Mouse (Mus musculus) heart, embryonic 16.5 days (tissue): ENCODE measurements around the gene Lrp1. TPM values are rescaled to one million over a fixed set of nuclear protein-coding genes. Genes with fewer than 3 reads are reported as not detected.

Experiments
- ATAC-seq: fragments of 200-750 bp; cut with Nextera tagmentation; replicated peaks from 2 replicates; pipeline ENCODE4 v1.8.0; 2017; ENCODE audit warnings: moderate number of reproducible peaks; ENCODE audit not compliant: insufficient read depth, low FRiP score; ENCODE audit errors: extremely low read depth
- H3K27ac ChIP-seq: fragments of 300-500 bp; sonication (generic); 2 replicates; pipeline ENCODE4 v1.5.1; 2014; ENCODE audit warnings: mild to moderate bottlenecking, low read length, control low read depth, moderate library complexity
- H3K27me3 ChIP-seq: fragments of 300-500 bp; sonication (generic); 2 replicates; pipeline ENCODE4 v1.6.1; 2014; ENCODE audit warnings: low read length, mixed read lengths; ENCODE audit not compliant: control insufficient read depth, insufficient read depth
- H3K36me3 ChIP-seq: fragments of 300-500 bp; sonication (generic); 2 replicates; pipeline ENCODE4 v1.6.1; 2014; ENCODE audit not compliant: control insufficient read depth, insufficient read depth
- H3K4me1 ChIP-seq: fragments of 300-500 bp; sonication (generic); 2 replicates; pipeline ENCODE4 v1.6.1; 2014; ENCODE audit warnings: low read length, mixed read lengths; ENCODE audit not compliant: control insufficient read depth, insufficient read depth
- H3K4me2 ChIP-seq: fragments of 300-500 bp; sonication (generic); 2 replicates; pipeline ENCODE4 v1.6.1; 2014; ENCODE audit warnings: low read depth, mild to moderate bottlenecking, control low read depth, low read length
- H3K4me3 ChIP-seq: fragments of 300-500 bp; sonication (generic); 2 replicates; pipeline ENCODE4 v1.5.1; 2014; ENCODE audit warnings: mild to moderate bottlenecking, control low read depth, low read length
- H3K9ac ChIP-seq: fragments of 300-500 bp; sonication (generic); 2 replicates; pipeline ENCODE4 v1.6.1; 2014; ENCODE audit warnings: low read length, control low read depth
- H3K9me3 ChIP-seq: fragments of 300-500 bp; sonication (generic); replicated peaks from 2 replicates; pipeline ENCODE4 v1.6.1; 2016; ENCODE audit warnings: low read length; ENCODE audit not compliant: control insufficient read depth
- WGBS: fragments of 180-500 bp; shearing (Covaris S2); extraction: QIAGEN DNeasy Blood & Tissue Kit; methylation state at CpG from one replicate; pipeline ENCODE4 v1.1.7; 2014; 5-methylcytosine and 5-hydroxymethylcytosine counted together
- polyA plus RNA-seq: library from polyadenylated mRNA; unstranded; fragments of >200 nt; fragmentation: Nextera tagmentation; extraction: Ambion mirVana; gene quantifications from 2 replicates; pipeline ENCODE4 v1.2.1, GENCODE M21; 2015

Gene Lrp1
- polyA plus RNA-seq, 1 experiment from 2014 or later, result 33.4 TPM

DNA sequence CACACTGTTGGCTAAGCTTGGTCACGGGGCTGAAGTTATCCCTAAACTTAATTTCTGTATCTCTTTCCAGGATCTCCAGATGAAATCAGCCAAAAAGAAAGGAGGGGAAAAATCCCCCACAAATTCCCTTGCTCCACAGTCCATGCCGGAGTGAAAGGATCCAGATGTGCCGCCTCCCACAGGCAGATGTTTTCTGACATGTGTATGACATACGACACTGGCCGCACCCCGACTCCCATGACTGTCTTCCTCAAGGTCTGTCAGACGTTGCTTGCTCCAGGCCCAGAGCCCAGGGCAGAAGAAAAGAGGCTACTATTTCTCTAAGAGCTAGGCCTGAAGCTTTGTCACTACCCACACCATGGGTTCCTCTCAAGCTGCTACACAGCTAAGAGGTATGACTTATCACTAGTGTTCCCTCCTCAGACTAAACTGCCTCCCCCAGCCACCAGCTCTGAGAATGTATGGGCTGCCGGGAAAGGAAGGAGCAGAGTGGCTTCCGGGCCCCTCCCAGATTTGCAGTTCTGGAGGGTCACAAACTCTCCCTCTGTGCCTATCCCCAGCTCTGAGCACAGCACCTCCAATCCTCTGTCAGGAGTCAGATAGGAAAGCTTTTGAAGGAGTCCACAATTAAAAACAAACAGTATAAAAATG lies 11.4 kb downstream of the Lrp1 start:
- ATAC-seq, result no peak
- H3K9ac ChIP-seq, result no peak overlapping the region
- 64% methylated on average over 9 of the region's 9 CpGs for WGBS

DNA sequence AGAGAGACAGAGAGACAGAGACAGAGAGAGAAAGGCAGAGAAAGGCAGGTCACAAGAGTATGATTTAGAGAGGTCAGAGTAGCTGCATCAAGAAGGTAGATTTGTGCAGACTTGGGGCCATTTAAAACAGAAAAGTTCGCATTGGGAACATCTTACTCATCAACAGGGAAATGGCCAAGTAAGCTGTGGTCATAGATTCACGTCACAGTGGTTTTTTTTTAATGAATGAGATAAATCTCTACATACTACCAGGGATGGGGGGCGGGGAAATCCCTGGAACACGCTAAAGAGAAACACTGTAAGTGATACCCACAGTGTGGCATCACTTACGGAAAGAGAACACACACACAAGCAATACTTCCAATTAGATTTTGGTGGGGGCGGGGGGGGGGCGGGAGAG lies 13.9 kb downstream of the Lrp1 start:
- no peaks in the 10 kb centered on the region for H3K27me3 ChIP-seq
- no peak for ATAC-seq
- no peak overlapping the region for H3K4me3 ChIP-seq
- H3K9me3 ChIP-seq, result no peaks in the 10 kb centered on the region
- peaks cover 21% of the 10 kb centered on the region for H3K4me1 ChIP-seq
- no peak overlapping the region for H3K27ac ChIP-seq
- 86% methylated on average over 7 of the region's 7 CpGs for WGBS
- H3K4me2 ChIP-seq, result no peak overlapping the region
- no peak overlapping the region for H3K9ac ChIP-seq
- H3K36me3 ChIP-seq, result peaks cover 8% of the 10 kb centered on the region

More for the DNA sequence above, 11.4 kb downstream of the Lrp1 start:
- Histone ChIP-seq H3K27me3 (no peaks in the 10 kb centered on the region), H3K36me3 (peaks cover 8% of the 10 kb centered on the region), H3K27ac (no peak overlapping the region), H3K4me3 (no peak overlapping the region), H3K4me1 (peaks cover 9% of the 10 kb centered on the region), H3K9me3 (no peaks in the 10 kb centered on the region), H3K4me2 (no peak overlapping the region)

DNA sequence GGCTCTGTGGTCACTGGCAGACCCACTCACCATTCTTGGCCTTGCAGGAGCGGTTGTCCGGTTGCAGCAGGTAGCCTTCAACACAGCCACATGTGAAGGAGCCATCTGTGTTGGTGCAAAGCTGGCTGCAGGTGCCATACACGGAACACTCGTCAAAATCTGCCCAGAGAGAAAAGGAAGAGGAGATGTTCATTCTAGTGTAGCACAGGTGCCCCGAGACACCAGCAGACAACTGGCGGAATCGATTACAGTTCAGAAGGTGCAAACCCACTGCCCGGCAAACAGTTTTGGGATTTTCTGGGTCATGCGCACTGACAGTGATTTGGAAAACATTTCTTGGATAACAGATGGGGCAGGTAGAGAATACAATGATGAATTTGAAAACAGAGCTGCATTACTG lies 15.2 kb downstream of the Lrp1 start:
- Histone ChIP-seq H3K4me3 (no peak overlapping the region), H3K4me1 (peaks cover 25% of the 10 kb centered on the region), H3K36me3 (peaks cover 4% of the 10 kb centered on the region; the same call in 1 of the 2 replicates), H3K4me2 (no peak overlapping the region), H3K27me3 (no peaks in the 10 kb centered on the region), H3K9me3 (no peaks in the 10 kb centered on the region), H3K9ac (no peak overlapping the region), H3K27ac (no peak overlapping the region)
- 90% methylated on average over 9 of the region's 9 CpGs for WGBS
- ATAC-seq, result no peak

DNA sequence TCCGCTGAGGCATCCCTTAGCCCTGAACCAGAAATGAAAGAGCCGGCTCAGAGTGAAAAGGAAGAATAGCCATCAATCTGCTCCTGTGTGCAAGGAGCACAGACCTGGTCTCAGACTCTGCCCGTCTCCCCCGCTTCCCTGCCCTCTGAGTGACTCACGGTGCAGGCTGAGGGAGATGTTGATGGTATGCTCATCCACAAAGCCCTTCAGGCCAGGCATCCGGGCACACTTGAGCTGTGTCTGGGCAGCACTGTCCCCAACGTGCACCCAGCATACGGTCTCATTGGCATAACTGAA lies 15.7 kb downstream of the Lrp1 start:
- Histone ChIP-seq H3K4me2 (no peak overlapping the region), H3K36me3 (peaks cover 4% of the 10 kb centered on the region; the same call in 1 of the 2 replicates), H3K27me3 (no peaks in the 10 kb centered on the region), H3K4me3 (no peak overlapping the region), H3K9ac (no peak overlapping the region), H3K4me1 (peaks cover 28% of the 10 kb centered on the region), H3K9me3 (no peaks in the 10 kb centered on the region), H3K27ac (no peak overlapping the region)
- 69% methylated on average over 8 of the region's 8 CpGs for WGBS
- ATAC-seq, result no peak

DNA sequence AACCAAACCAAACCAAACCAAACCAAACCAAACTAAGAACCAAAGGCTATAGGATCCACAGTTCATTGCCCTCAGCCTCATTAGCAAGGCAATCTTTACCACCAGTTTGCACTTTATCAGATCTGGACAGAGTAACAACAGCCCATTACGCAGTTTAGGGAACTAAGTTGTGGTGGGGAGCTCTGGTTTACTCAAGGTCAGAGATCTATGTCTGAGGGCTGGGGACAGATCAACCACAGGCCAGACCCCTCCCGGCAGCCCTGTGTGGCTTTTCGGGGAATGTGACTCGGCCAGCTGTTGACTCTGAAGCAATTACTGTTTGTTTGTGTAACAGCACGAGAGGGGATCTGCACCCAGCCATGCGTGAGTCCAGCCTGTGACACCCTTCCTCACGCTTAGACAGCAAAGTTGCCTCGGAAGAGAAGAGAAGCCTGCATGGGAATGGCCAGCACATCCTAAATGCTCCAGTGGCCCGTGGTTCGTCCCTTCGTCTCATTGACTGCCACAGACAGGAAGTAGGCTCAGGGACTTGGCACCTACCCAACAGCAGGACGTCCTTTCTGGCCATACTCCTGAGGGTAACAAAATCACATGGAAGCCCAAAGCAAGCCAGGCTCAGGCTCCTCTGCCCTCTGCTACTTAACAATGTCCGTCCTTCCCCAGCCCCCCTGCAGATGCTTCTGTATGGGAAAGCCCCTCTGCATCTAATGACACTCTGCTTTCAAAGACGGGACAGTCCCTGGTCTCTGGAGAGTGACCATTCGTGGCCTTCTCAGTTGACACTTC lies 16.3 kb downstream of the Lrp1 start:
- no peak overlapping the region for H3K9ac ChIP-seq
- no peaks in the 10 kb centered on the region for H3K27me3 ChIP-seq
- H3K36me3 ChIP-seq, result peaks cover 4% of the 10 kb centered on the region; the same call in 1 of the 2 replicates
- H3K4me3 ChIP-seq, result no peak overlapping the region
- 38% methylated on average over 15 of the region's 15 CpGs for WGBS
- peaks cover 33% of the 10 kb centered on the region for H3K4me1 ChIP-seq
- no peak overlapping the region for H3K27ac ChIP-seq
- no peak overlapping the region for H3K4me2 ChIP-seq
- peak; percentile 19; the same call in 1 of the 2 replicates for ATAC-seq
- H3K9me3 ChIP-seq, result no peaks in the 10 kb centered on the region

DNA sequence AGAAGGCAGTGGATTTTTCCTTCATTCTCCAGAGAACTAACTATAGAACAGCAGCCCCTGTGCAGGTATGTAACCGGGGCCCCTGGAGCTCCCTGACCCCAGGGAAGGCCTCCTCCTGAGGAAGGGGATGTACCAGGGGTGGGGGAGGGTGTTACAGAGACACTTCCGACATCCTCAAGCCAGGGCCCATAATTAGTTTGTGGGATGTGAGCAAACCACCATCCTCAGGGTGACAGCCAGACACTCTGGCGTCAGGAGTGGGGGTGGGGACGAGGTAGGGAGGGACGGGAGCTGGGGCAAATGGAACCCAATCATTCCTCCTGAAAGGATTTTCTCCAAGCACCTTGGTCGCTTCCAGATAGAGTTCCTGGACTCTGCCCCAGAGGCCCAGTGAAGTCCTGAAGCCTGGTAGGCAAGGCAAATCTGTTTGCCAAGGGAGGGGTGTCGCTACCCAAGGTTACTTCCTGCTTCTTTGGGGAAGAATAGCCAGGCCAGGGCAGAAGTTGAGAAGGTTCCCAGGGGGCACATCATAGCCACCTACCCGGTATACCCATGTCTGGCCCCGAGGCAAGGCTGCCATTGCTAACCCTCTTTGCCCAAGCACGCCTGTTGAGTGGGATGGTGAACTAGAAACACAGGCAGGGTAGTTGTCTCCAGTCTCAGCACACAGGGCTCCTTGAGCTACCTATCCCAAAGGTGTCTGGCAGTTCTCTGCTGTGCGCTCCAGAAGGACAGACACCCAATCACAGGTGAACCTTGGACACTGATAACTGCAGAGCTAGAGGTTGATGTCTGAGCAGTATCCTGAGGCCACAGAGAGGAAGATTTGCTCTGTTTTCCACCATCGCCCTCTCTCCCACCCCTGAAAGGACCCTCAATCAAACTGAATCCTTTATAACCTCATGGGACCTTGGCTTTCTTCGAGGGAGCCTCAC lies 17.2 kb downstream of the Lrp1 start:
- H3K4me2 ChIP-seq, result no peak overlapping the region
- H3K27me3 ChIP-seq, result no peaks in the 10 kb centered on the region
- H3K9ac ChIP-seq, result no peak overlapping the region
- peaks cover 4% of the 10 kb centered on the region; the same call in 1 of the 2 replicates for H3K36me3 ChIP-seq
- H3K4me1 ChIP-seq, result peaks cover 33% of the 10 kb centered on the region
- H3K27ac ChIP-seq, result no peak overlapping the region
- 54% methylated on average over 13 of the region's 13 CpGs for WGBS
- no peak overlapping the region for H3K4me3 ChIP-seq
- H3K9me3 ChIP-seq, result no peaks in the 10 kb centered on the region
- no peak for ATAC-seq

DNA sequence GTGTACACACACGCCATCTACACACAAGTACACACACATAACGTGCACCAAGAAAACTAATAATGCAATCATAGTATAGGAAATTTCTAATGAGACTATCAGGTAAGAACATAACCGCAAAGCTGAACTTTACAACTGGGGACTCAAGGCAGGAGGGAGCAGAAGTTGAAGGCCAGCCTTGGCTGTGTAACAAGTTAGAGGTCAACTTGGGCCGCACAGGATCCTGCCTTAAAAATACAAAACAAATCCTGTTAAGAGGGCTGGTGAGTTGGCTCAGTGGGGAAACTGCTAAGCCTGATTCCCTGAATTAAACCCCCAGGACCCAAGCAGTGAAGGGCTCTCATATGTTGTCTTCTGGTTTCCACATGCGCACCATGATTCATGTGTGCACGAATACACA lies 18.8 kb downstream of the Lrp1 start:
- Histone ChIP-seq H3K27me3 (no peaks in the 10 kb centered on the region), H3K27ac (no peak overlapping the region), H3K36me3 (peaks cover 4% of the 10 kb centered on the region; the same call in 1 of the 2 replicates), H3K9ac (no peak overlapping the region), H3K4me3 (no peak overlapping the region), H3K9me3 (no peaks in the 10 kb centered on the region), H3K4me2 (no peak overlapping the region), H3K4me1 (peaks cover 39% of the 10 kb centered on the region)
- WGBS, result 92% methylated on average over 6 of the region's 6 CpGs
- no peak for ATAC-seq

DNA sequence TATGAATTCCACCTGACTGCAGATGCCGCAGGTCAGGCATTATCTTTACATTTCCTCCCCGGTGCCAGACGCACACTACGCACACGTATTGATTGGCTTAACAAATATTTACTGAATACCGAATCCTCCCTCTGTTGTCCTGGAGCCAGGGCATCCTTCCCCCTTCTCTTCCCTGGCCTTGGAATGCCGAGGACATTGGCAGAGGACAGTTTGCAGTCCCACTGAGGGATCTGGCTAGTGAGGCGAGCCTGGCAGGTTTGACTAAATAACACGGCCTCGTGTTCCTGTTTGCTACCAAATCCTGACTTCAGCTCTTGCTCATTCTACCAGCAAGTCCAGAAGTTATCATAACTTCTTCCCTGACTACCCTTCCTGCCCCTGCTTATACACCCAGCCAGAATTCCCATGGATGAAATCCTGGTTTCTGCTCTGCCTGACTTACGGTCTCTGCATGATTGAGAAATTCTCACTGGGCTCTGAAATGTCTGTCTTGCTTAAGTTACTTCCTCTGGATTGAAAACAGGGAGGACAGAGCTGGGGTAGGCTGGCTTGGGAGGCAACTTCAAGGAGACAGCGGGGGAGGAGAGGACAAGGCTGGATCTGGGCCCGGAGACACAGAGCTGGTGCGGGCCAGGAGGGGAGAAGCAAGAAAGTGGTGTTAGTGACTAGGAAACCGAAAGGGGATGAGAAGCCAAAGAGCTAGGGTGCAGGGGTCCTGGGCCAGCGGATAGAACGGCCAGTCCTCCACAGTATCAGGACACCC lies 21.0 kb downstream of the Lrp1 start:
- 50% methylated on average over 17 of the region's 17 CpGs for WGBS
- no peak overlapping the region for H3K4me2 ChIP-seq
- no peaks in the 10 kb centered on the region for H3K36me3 ChIP-seq
- peaks cover 51% of the 10 kb centered on the region for H3K4me1 ChIP-seq
- no peaks in the 10 kb centered on the region for H3K9me3 ChIP-seq
- no peak overlapping the region for H3K4me3 ChIP-seq
- H3K27ac ChIP-seq, result peak overlapping the region; percentile 72
- no peaks in the 10 kb centered on the region for H3K27me3 ChIP-seq
- ATAC-seq, result peak; percentile 49
- no peak overlapping the region for H3K9ac ChIP-seq
